Mouse (Mus musculus): ENCODE measurements at regions not wholly inside any gene's neighbourhood (a gene's known extent, or its start where the extent isn't known, plus 50 kb on each side); places are given as distances from the start of the nearest gene placed in this dataset.

DNA sequence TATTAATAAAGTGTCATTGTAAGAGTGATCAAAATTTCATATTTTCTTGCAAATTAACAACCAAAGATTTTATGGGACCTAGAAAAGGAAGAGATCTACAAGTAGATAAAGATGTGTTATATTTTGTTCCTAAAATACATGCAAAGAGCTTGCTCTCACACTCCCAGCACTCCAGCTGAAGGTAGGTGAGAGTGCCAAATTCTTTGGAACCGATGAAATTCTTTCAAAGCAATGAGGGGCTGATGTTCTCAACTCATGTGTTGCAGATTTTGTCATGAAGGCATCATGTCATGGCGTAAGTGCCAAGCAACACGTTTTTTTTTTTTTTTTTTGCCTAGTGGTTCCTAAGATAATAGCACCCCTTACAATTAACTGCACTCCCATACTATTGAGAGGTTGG lies 573.8 kb downstream of the Hsfy2 start:
- Histone ChIP-seq H3K4me3 (ENCODE audit: insufficient read depth, low read depth, low read length) (no peak overlapping the region), H3K4me1 (ENCODE audit: control insufficient read depth, insufficient read depth, low read length) (no peaks in the 10 kb centered on the region), H3K36me3 (ENCODE audit: control insufficient read depth, insufficient read depth, low read length) (no peaks in the 10 kb centered on the region), H3K27me3 (replicated peaks; ENCODE audit: control insufficient read depth, insufficient read depth, low read length) (no peaks in the 10 kb centered on the region), H3K27ac (ENCODE audit: insufficient read depth, low read depth, low read length) (no peak overlapping the region)
- no peak for DNase-seq
- WGBS = 66% methylated on average over 3 of the region's 3 CpGs
- no peak for TF ChIP-seq POLR2A (IDR thresholded peaks at IDR 0.05; ENCODE audit: low read depth, low read length)
- no peak for TF ChIP-seq CTCF (conservative IDR thresholded peaks at IDR 0.05; ENCODE audit: insufficient read depth, insufficient read length, low read depth, low read length)

Data from kidney, adult 2 months (tissue).